Mouse (Mus musculus) lung, adult 2 months (tissue): ENCODE results near the gene Il2ra.

Source experiments
- CTCF ChIP-seq: fragments of 200-500 bp; IDR thresholded peaks from 2 replicates; pipeline ENCODE4 v1.5.1; 2011; ENCODE audit warnings: mild to moderate bottlenecking, low read length, control low read depth; ENCODE audit not compliant: insufficient read depth
- POLR2A ChIP-seq: fragments of 200-500 bp; IDR thresholded peaks from 2 replicates; pipeline ENCODE4 v1.6.1; 2011; ENCODE audit warnings: low read depth, mild to moderate bottlenecking, control low read depth, low read length, borderline replicate concordance; ENCODE audit errors: extremely low read depth

GRCm38 (mm10) chr2:11727574-11727973 lies 85.0 kb downstream of the Il2ra start:
- TF ChIP-seq CTCF = no peak
- no peak for TF ChIP-seq POLR2A
